Mouse (Mus musculus) kidney, embryonic 16.5 days (tissue): ENCODE data around the gene Grik4. TPM values are rescaled to one million over a fixed set of nuclear protein-coding genes. Genes with fewer than 3 reads are reported as not detected.
"Not testable (repeated sequence)": the region's sequence is repeated elsewhere in the genome, so short reads cannot be mapped to it uniquely, and the experiment has no call there.

ENCODE experiments used
- ATAC-seq: fragments of 200-750 bp; cut with Nextera tagmentation; 2 replicates; pipeline ENCODE4 v1.8.0; 2017; ENCODE audit warnings: moderate TSS enrichment; ENCODE audit not compliant: low FRiP score, low TSS enrichment
- H3K27ac ChIP-seq: fragments of 300-500 bp; sonication (generic); 2 replicates; pipeline ENCODE4 v1.5.1; 2014; ENCODE audit warnings: low read length
- H3K27me3 ChIP-seq: fragments of 300-500 bp; sonication (generic); 2 replicates; pipeline ENCODE4 v1.6.1; 2014; ENCODE audit warnings: low read length, control low read depth, mixed read lengths; ENCODE audit not compliant: insufficient read depth
- H3K36me3 ChIP-seq: fragments of 300-500 bp; sonication (generic); 2 replicates; pipeline ENCODE4 v1.6.1; 2014; ENCODE audit warnings: low read length, control low read depth, mixed read lengths; ENCODE audit not compliant: insufficient read depth
- H3K4me1 ChIP-seq: fragments of 300-500 bp; sonication (generic); 2 replicates; pipeline ENCODE4 v1.6.1; 2014; ENCODE audit warnings: low read length, control low read depth, mixed read lengths; ENCODE audit not compliant: insufficient read depth
- H3K4me2 ChIP-seq: fragments of 300-500 bp; sonication (generic); replicated peaks from 2 replicates; pipeline ENCODE4 v1.6.1; 2014; ENCODE audit warnings: low read depth, low read length
- H3K4me3 ChIP-seq: fragments of 300-500 bp; sonication (generic); 2 replicates; pipeline ENCODE4 v1.5.1; 2014; ENCODE audit warnings: mild to moderate bottlenecking, low read length
- H3K9ac ChIP-seq: fragments of 300-500 bp; sonication (generic); replicated peaks from 2 replicates; pipeline ENCODE4 v1.6.1; 2014; ENCODE audit warnings: low read length
- H3K9me3 ChIP-seq: fragments of 300-500 bp; sonication (generic); 2 replicates; pipeline ENCODE4 v1.6.1; 2016; ENCODE audit warnings: low read length, control low read depth
- WGBS: fragments of 180-500 bp; shearing (Covaris S2); extraction: QIAGEN DNeasy Blood & Tissue Kit; methylation state at CpG from one replicate; pipeline ENCODE4 v1.1.7; 2014; 5-methylcytosine and 5-hydroxymethylcytosine counted together
- polyA plus RNA-seq: library from polyadenylated mRNA; unstranded; fragments of >200 nt; fragmentation: Nextera tagmentation; extraction: Ambion mirVana; gene quantifications from 2 replicates; pipeline ENCODE4 v1.2.1, GENCODE M21; 2015

Gene Grik4
- polyA plus RNA-seq, 1 experiment from 2014 or later = 3.3 TPM

DNA sequence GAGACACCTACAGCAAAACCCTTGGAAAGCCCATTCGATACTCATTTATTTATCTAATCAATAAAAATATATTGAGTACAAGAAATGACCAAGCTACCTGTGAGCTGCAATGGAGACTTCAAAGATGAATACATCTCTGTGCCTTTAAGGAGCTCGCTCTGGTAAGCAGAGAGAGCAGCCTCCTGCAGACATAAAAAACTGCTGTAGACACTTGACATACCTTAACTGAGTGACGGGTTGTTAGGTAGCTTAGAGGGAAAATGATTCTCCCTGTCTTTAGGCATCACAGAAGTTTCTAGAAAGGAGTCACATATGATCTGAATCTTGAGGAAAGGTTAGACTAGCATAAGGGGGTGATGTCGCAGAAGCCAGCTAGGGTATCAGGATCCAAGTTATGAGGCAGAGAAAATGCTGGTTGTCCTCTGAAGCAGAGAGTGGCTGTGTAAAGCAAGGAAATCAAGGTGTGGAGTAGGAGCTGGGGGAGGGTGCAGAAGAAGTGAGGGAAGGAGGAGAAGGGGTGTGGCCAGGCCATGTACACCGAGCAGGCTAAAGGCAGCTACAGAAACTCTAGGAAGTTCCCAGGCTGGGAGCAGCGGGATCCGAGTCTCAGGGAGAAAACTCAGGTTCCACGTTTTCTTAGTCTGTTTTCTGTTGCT, 160.9 kb downstream of the Grik4 start:
- peaks cover 12% of the 10 kb centered on the region for H3K4me1 ChIP-seq
- ATAC-seq = no peak
- H3K9me3 ChIP-seq = no peaks in the 10 kb centered on the region
- H3K27ac ChIP-seq = no peak overlapping the region
- H3K36me3 ChIP-seq = no peaks in the 10 kb centered on the region
- H3K27me3 ChIP-seq = no peaks in the 10 kb centered on the region
- no peak overlapping the region for H3K4me2 ChIP-seq
- H3K4me3 ChIP-seq = no peak overlapping the region
- H3K9ac ChIP-seq = no peak overlapping the region
- WGBS = 38% methylated on average over 8 of the region's 8 CpGs

- not testable (repeated sequence) for H3K27me3 ChIP-seq, H3K36me3 ChIP-seq, H3K9me3 ChIP-seq, ATAC-seq, H3K4me3 ChIP-seq, H3K27ac ChIP-seq, H3K9ac ChIP-seq, H3K4me2 ChIP-seq
- H3K4me1 ChIP-seq = peaks cover 27% of the 10 kb centered on the region
- 26% methylated on average over 21 of the region's 21 CpGs for WGBS
Observed at GRCm38 (mm10) chr9:42778471-42779263, 165.6 kb downstream of the Grik4 start.

- H3K27me3 ChIP-seq = no peaks in the 10 kb centered on the region
- WGBS = 39% methylated on average over 8 of the region's 8 CpGs
- no peaks in the 10 kb centered on the region for H3K36me3 ChIP-seq
- no peak; the same call in 1 of the 2 replicates for ATAC-seq
- peaks cover 23% of the 10 kb centered on the region for H3K4me1 ChIP-seq
- peak overlapping the region; percentile 33; the same call in 1 of the 2 replicates for H3K27ac ChIP-seq
- H3K4me2 ChIP-seq = no peak overlapping the region
- no peaks in the 10 kb centered on the region for H3K9me3 ChIP-seq
- H3K4me3 ChIP-seq = no peak overlapping the region
- no peak overlapping the region for H3K9ac ChIP-seq
Observed at GRCm38 (mm10) chr9:42777913-42778312, 166.4 kb downstream of the Grik4 start.

DNA sequence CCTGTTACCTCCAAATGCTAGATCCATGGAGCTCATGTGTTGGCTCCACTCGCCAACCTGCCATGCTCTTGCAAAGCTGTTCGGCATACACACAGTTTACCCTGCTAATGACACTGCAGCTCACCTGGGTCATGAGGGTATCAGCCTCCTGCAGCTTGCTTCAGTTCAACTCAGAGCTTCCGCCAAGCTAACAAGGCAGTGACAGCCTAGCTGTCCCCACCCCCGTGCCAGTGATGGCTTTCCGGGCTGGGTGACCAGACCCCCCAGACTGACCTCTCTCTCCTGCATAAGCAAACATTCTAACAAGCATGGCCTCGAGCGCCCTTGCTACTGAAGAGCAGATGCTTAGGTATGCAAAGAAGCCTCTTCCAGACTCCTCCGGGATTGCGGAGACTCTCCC, 167.5 kb downstream of the Grik4 start:
- no peak overlapping the region for H3K4me3 ChIP-seq
- H3K27me3 ChIP-seq = no peaks in the 10 kb centered on the region
- no peak overlapping the region for H3K4me2 ChIP-seq
- no peak overlapping the region for H3K9ac ChIP-seq
- H3K4me1 ChIP-seq = peaks cover 23% of the 10 kb centered on the region
- H3K9me3 ChIP-seq = no peaks in the 10 kb centered on the region
- no peak overlapping the region for H3K27ac ChIP-seq
- no peak for ATAC-seq
- 56% methylated on average over 9 of the region's 9 CpGs for WGBS
- no peaks in the 10 kb centered on the region for H3K36me3 ChIP-seq

DNA sequence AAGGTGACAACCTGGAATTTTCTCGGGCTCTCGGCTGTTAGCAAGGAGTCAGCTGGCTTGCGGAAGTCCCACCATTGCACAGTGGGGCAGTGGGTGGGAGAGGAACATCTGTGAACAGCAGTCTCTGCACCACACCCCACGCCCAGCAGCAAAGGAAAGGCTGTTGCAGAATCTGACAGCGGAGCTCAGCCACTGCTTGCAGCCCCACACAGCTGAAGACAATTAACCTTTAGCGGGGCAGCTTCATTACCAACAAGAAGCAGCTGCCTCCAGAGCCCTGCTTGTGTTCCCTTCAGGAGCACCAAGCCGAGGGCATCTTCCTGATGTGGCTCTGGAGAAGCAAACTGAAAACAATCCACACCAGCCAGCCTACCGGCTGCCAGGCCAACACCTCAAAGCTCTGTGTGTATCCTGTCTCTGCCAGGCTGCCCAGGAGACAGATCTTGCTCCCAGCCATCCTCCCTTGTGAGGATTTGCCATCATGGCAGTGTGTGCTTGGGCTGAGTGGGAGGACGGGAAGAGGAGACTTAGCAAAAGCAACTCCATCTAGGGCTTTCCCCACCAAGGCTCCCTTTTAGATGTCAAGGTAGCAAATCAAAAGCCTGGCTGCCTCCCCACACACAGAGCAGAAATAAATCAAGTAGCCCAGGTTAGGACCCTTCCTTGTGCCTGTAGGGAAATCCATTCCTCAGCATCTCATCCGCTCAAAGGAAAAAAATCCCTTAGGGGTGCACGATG, 179.3 kb downstream of the Grik4 start:
- H3K4me2 ChIP-seq = no peak overlapping the region
- H3K27ac ChIP-seq = peak overlapping the region; percentile 75
- no peaks in the 10 kb centered on the region for H3K9me3 ChIP-seq
- H3K4me1 ChIP-seq = peaks cover 27% of the 10 kb centered on the region
- no peak overlapping the region for H3K4me3 ChIP-seq
- H3K27me3 ChIP-seq = no peaks in the 10 kb centered on the region
- H3K9ac ChIP-seq = no peak overlapping the region
- 21% methylated on average over 11 of the region's 11 CpGs for WGBS
- H3K36me3 ChIP-seq = no peaks in the 10 kb centered on the region
- peak; percentile 75 for ATAC-seq

GRCm38 (mm10) chr9:42758682-42759205, 185.5 kb downstream of the Grik4 start:
- H3K36me3 ChIP-seq = no peaks in the 10 kb centered on the region
- no peak overlapping the region for H3K4me2 ChIP-seq
- no peak overlapping the region for H3K9ac ChIP-seq
- no peak for ATAC-seq
- no peaks in the 10 kb centered on the region for H3K9me3 ChIP-seq
- H3K27ac ChIP-seq = no peak overlapping the region
- 64% methylated on average over 5 of the region's 5 CpGs for WGBS
- no peak overlapping the region for H3K4me3 ChIP-seq
- H3K27me3 ChIP-seq = no peaks in the 10 kb centered on the region
- peaks cover 19% of the 10 kb centered on the region for H3K4me1 ChIP-seq

DNA sequence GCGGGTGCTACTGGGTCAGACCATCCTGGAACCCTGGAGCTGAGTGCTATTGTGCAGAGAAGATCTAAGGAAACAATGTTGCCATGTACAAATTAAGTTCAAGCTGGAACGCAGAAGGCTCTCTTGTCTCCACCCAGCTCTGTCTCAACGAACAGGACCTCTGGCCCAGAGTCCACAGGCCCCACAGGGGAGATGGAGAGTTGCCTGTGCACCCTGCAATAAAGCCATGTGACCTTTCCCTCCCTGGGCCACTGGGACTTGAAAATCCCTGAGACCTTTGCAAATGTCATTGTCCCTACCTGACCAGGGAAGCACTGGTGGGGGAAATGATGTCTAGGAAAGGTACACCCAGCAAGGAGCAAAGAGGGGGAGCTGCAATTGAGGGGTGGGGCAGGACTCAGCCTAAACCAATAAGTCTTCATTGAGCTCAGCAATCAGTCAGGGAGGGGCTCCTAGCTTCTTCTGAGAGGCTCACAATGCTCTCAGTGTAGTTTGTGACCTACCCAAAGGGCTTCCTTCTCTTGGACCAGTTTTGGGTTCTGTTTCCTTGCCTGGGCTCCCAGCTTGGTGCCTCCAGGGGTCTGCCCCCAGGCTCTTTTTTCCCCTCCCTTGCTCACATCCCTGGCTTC, 187.2 kb downstream of the Grik4 start:
- H3K4me1 ChIP-seq = peaks cover 17% of the 10 kb centered on the region
- H3K9me3 ChIP-seq = no peaks in the 10 kb centered on the region
- H3K4me2 ChIP-seq = no peak overlapping the region
- H3K9ac ChIP-seq = no peak overlapping the region
- no peaks in the 10 kb centered on the region for H3K36me3 ChIP-seq
- 67% methylated on average over 3 of the region's 3 CpGs for WGBS
- no peaks in the 10 kb centered on the region for H3K27me3 ChIP-seq
- no peak for ATAC-seq
- H3K27ac ChIP-seq = no peak overlapping the region
- H3K4me3 ChIP-seq = no peak overlapping the region

DNA sequence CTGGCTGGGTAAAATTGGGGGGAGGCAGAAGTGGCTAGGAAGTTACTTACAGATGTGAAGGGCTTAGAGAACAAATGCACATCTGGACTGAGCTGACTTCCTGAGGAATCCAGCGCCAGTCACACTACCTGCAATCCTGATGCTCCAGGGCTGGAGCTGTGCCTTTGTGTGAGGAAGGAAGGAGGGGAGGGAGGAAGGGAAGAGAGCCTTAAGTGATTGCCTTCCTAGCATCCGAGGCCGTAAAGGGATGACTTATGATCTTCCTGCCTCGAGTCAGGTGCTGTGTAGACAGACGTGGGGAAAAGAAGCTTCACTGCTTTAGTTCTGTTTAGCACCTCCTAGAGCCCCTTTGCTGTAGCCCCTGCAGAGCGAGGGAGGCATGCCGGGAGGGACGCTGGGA, 189.6 kb downstream of the Grik4 start:
- ATAC-seq = no peak
- Histone ChIP-seq H3K9me3 (no peaks in the 10 kb centered on the region), H3K36me3 (no peaks in the 10 kb centered on the region), H3K4me1 (peaks cover 2% of the 10 kb centered on the region; the same call in 1 of the 2 replicates), H3K4me3 (no peak overlapping the region), H3K9ac (no peak overlapping the region), H3K27me3 (no peaks in the 10 kb centered on the region), H3K27ac (no peak overlapping the region), H3K4me2 (no peak overlapping the region)
- 15% methylated on average over 8 of the region's 8 CpGs for WGBS

- Histone ChIP-seq H3K4me3 (no peak overlapping the region), H3K27me3 (no peaks in the 10 kb centered on the region), H3K4me2 (no peak overlapping the region), H3K9ac (no peak overlapping the region), H3K9me3 (no peaks in the 10 kb centered on the region), H3K4me1 (peaks cover 4% of the 10 kb centered on the region; the same call in 1 of the 2 replicates), H3K36me3 (no peaks in the 10 kb centered on the region), H3K27ac (no peak overlapping the region)
- ATAC-seq = no peak
- 78% methylated on average over 2 of the region's 2 CpGs for WGBS
Observed at GRCm38 (mm10) chr9:42751160-42751559, 193.1 kb downstream of the Grik4 start.
